Mouse (Mus musculus): ENCODE data around the gene Nudt3. TPM values are rescaled to one million over a fixed set of nuclear protein-coding genes. Genes with fewer than 3 reads are reported as not detected.
"Not testable (repeated sequence)": the region's sequence is repeated elsewhere in the genome, so short reads cannot be mapped to it uniquely, and the experiment has no call there.

Gene Nudt3
- 100 to 1,000 TPM; 260 to 347 (median 290) TPM for total RNA-seq (2022)

GRCm38 (mm10) chr17:27623360-27624326 lies at the start of gene Nudt3:
Gene Nudt3, minus strand, starts transcription at chr17:27623495.
- peak; percentile 74 to 85 for DNase-seq (ENCODE audit: low spot score in 2 of 2)

- DNase-seq (ENCODE audit: low spot score in 2 of 2) = no peak
Measured at GRCm38 (mm10) chr17:27671720-27672119, 48.4 kb upstream of the Nudt3 start.

GRCm38 (mm10) chr17:27658767-27659166 lies 35.5 kb upstream of the Nudt3 start:
- no peak for DNase-seq (ENCODE audit: low spot score in 2 of 2)

- DNase-seq (ENCODE audit: low spot score in 2 of 2) = no peak
Measured at GRCm38 (mm10) chr17:27657123-27657522, 33.8 kb upstream of the Nudt3 start.

- DNase-seq (ENCODE audit: low spot score in 2 of 2) = no peak
Measured at GRCm38 (mm10) chr17:27656414-27656813, 33.1 kb upstream of the Nudt3 start.

- no peak for DNase-seq (ENCODE audit: low spot score in 2 of 2)
Measured at GRCm38 (mm10) chr17:27656011-27656399, 32.7 kb upstream of the Nudt3 start.

- DNase-seq (ENCODE audit: low spot score in 2 of 2) = no peak
Measured at GRCm38 (mm10) chr17:27655089-27656010, 32.1 kb upstream of the Nudt3 start, which contains the start of gene Pacsin1. Gene Pacsin1, plus strand, starts transcription at chr17:27655509.

- no peak for DNase-seq (ENCODE audit: low spot score in 2 of 2)
Measured at GRCm38 (mm10) chr17:27653253-27653959, 30.1 kb upstream of the Nudt3 start.

GRCm38 (mm10) chr17:27652046-27652790 lies 28.9 kb upstream of the Nudt3 start:
- no peak for DNase-seq (ENCODE audit: low spot score in 2 of 2)

- DNase-seq (ENCODE audit: low spot score in 2 of 2) = no peak
Measured at GRCm38 (mm10) chr17:27650586-27650985, 27.3 kb upstream of the Nudt3 start.

- peak in 1 of 2 experiments; percentile 24 for DNase-seq (ENCODE audit: low spot score in 2 of 2)
Measured at GRCm38 (mm10) chr17:27650160-27650559, 26.9 kb upstream of the Nudt3 start.

- DNase-seq (ENCODE audit: low spot score in 2 of 2) = no peak
Measured at GRCm38 (mm10) chr17:27645807-27646206, 22.5 kb upstream of the Nudt3 start.

GRCm38 (mm10) chr17:27644572-27644971 lies 21.3 kb upstream of the Nudt3 start:
- no peak for DNase-seq (ENCODE audit: low spot score in 2 of 2)

GRCm38 (mm10) chr17:27643756-27644155 lies 20.5 kb upstream of the Nudt3 start:
- DNase-seq (ENCODE audit: low spot score in 2 of 2) = no peak

GRCm38 (mm10) chr17:27643101-27643500 lies 19.8 kb upstream of the Nudt3 start:
- no peak for DNase-seq (ENCODE audit: low spot score in 2 of 2)

- no peak for DNase-seq (ENCODE audit: low spot score in 2 of 2)
Measured at GRCm38 (mm10) chr17:27642491-27643062, 19.3 kb upstream of the Nudt3 start.

GRCm38 (mm10) chr17:27639851-27640250 lies 16.6 kb upstream of the Nudt3 start:
- not testable (repeated sequence) for DNase-seq (ENCODE audit: low spot score in 2 of 2)

GRCm38 (mm10) chr17:27638921-27639332 lies 15.6 kb upstream of the Nudt3 start:
- no peak for DNase-seq (ENCODE audit: low spot score in 2 of 2)

GRCm38 (mm10) chr17:27637333-27637732 lies 14.0 kb upstream of the Nudt3 start:
- no peak for DNase-seq (ENCODE audit: low spot score in 2 of 2)

Data from gastrocnemius, adult 8-10 months (tissue).